Mouse (Mus musculus) kidney, embryonic 14.5 days (tissue): ENCODE data around the gene Nme6. TPM values are rescaled to one million over a fixed set of nuclear protein-coding genes. Genes with fewer than 3 reads are reported as not detected.
"Not testable (repeated sequence)": the region's sequence is repeated elsewhere in the genome, so short reads cannot be mapped to it uniquely, and the experiment has no call there.

Source experiments
- ATAC-seq: fragments of 200-750 bp; cut with Nextera tagmentation; 2 replicates; pipeline ENCODE4 v1.8.0; 2017; ENCODE audit warnings: moderate number of reproducible peaks, mild to moderate bottlenecking, moderate TSS enrichment, moderate library complexity; ENCODE audit not compliant: low FRiP score, low TSS enrichment
- H3K27ac ChIP-seq: fragments of 300-500 bp; sonication (generic); 2 replicates; pipeline ENCODE4 v1.5.1; 2014; ENCODE audit warnings: low read depth, mild to moderate bottlenecking, low read length, moderate library complexity, mixed read lengths
- H3K27me3 ChIP-seq: fragments of 300-500 bp; sonication (generic); 2 replicates; pipeline ENCODE4 v1.6.1; 2014; ENCODE audit warnings: mild to moderate bottlenecking, low read length; ENCODE audit not compliant: control insufficient read depth, insufficient read depth
- H3K36me3 ChIP-seq: fragments of 300-500 bp; sonication (generic); 2 replicates; pipeline ENCODE4 v1.6.1; 2014; ENCODE audit warnings: low read length, mixed read lengths; ENCODE audit not compliant: control insufficient read depth, insufficient read depth
- H3K4me1 ChIP-seq: fragments of 300-500 bp; sonication (generic); 2 replicates; pipeline ENCODE4 v1.6.1; 2014; ENCODE audit warnings: low read length, mixed read lengths; ENCODE audit not compliant: control insufficient read depth, insufficient read depth
- H3K4me2 ChIP-seq: fragments of 300-500 bp; sonication (generic); replicated peaks from 2 replicates; pipeline ENCODE4 v1.6.1; 2014; ENCODE audit warnings: low read depth, mild to moderate bottlenecking, low read length
- H3K4me3 ChIP-seq: fragments of 300-500 bp; sonication (generic); 2 replicates; pipeline ENCODE4 v1.5.1; 2014; ENCODE audit warnings: mild to moderate bottlenecking, low read length
- H3K9ac ChIP-seq: fragments of 300-500 bp; sonication (generic); 2 replicates; pipeline ENCODE4 v1.6.1; 2014; ENCODE audit warnings: low read depth, mild to moderate bottlenecking, low read length, moderate library complexity
- H3K9me3 ChIP-seq: fragments of 300-500 bp; sonication (generic); 2 replicates; pipeline ENCODE4 v1.6.1; 2016; ENCODE audit warnings: low read length; ENCODE audit not compliant: control insufficient read depth
- WGBS: fragments of 180-500 bp; shearing (Covaris S2); extraction: QIAGEN DNeasy Blood & Tissue Kit; methylation state at CpG from one replicate; pipeline ENCODE4 v1.1.7; 2014; 5-methylcytosine and 5-hydroxymethylcytosine counted together
- polyA plus RNA-seq: library from polyadenylated mRNA; unstranded; fragments of >200 nt; fragmentation: Nextera tagmentation; extraction: Ambion mirVana; gene quantifications from 2 replicates; pipeline ENCODE4 v1.2.1, GENCODE M21; 2014

The Nme6 gene
- 88.6 and 102 TPM in 2 replicates for polyA plus RNA-seq

DNA sequence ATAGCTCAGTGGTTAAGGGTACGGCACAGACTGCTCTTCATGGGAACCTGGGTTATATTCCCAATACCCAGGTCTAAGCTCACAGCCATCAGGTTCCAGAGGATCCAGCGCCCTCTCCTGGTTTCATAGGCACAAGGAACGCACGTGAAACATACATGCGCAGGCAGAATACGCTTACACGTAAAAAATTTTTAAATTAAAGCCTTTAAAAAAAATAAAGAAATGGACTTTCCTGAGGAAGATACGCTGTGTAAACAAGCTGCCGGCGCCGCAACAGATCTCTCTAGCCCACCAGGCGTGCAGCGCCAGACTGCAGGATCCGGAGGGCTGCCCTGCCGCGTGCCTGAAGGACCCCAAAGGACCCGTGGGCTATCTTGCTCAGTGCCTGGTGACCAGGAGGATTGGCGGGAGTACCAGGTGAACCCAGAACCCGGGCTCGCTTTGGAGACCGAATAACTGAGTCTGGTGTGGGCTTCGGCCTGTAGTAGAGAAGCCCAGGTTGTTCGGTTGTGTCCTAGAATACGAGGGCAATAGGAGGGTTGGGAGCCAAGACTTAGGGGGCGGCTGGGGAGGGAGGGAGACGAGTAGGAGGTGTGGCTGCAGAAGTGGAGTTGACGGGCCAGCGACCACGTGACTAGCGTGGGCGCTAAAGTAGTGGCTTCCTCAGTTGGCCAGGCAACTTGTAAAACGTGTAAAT, at the start of gene Nme6:
Gene Nme6, plus strand, starts transcription at position 359 of the 697 bp plus-strand sequence.
- H3K9me3 ChIP-seq, result no peaks in the 10 kb centered on the region
- H3K9ac ChIP-seq, result peak within 1 kb of the TSS; percentile 67
- WGBS, result under 1% methylated on average over 32 of the region's 32 CpGs
- H3K27ac ChIP-seq, result peak within 1 kb of the TSS; percentile 68; the same call in 1 of the 2 replicates
- H3K27me3 ChIP-seq, result no peaks in the 10 kb centered on the region
- peaks cover 21% of the 10 kb centered on the region; the same call in 1 of the 2 replicates for H3K36me3 ChIP-seq
- no peaks in the 10 kb centered on the region for H3K4me1 ChIP-seq
- peak within 1 kb of the TSS; percentile 74 for H3K4me2 ChIP-seq
- peak; percentile 97 for ATAC-seq
- peak within 1 kb of the TSS; percentile 69 for H3K4me3 ChIP-seq

DNA sequence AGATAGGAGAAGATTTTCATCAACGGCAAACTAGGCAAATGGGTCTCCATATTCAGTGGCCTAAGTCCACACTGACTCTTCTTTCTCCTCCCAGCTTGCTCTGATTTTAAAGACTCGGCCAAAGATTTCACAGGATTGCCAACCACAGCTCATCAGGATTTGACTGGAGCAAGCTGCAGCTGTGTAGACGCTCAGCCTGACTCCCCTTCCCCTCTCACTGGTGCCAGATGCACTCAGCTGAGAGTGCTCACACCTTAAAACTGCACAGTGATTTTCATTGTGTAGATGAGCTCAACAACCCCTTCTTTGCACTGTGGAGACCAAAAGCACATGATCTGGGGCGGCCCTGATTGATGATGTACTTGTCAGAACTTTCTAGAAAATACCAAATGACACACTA, 42.0 kb upstream of the Nme6 start, which contains the start of gene Fbxw27:
Gene Fbxw27, minus strand, starts transcription at position 101 of the 400 bp plus-strand sequence.
- not testable (repeated sequence) for H3K36me3 ChIP-seq, H3K27ac ChIP-seq, H3K9me3 ChIP-seq, H3K4me1 ChIP-seq, H3K4me2 ChIP-seq, H3K27me3 ChIP-seq, H3K9ac ChIP-seq, H3K4me3 ChIP-seq, ATAC-seq
- WGBS, result 80% methylated on average over 4 of the region's 4 CpGs

DNA sequence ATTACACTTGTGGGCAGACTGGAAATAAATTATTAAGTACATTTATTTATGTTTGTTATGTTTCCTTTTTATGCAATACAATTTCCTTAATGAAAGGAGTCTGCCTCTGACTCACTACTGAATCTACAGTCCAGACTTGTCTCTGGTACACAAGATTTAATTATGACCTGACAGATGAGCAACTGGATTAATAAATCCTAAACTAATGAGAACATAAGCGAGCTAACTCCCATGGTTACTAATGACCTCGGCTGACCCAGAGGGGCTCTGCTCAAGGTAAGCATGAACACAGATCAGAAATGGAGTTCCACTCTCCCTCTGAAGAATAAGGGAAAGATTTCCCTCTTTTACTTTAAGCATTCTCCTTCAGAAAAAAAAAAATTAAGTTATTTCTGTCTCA, 37.3 kb upstream of the Nme6 start:
- no peak overlapping the region for H3K4me3 ChIP-seq
- no peak overlapping the region for H3K9ac ChIP-seq
- no peaks in the 10 kb centered on the region for H3K27me3 ChIP-seq
- H3K4me2 ChIP-seq, result no peak overlapping the region
- no peak for ATAC-seq
- H3K4me1 ChIP-seq, result no peaks in the 10 kb centered on the region
- no peak overlapping the region for H3K27ac ChIP-seq
- H3K9me3 ChIP-seq, result no peaks in the 10 kb centered on the region
- 54% methylated on average over 2 of the region's 2 CpGs for WGBS
- H3K36me3 ChIP-seq, result no peaks in the 10 kb centered on the region

DNA sequence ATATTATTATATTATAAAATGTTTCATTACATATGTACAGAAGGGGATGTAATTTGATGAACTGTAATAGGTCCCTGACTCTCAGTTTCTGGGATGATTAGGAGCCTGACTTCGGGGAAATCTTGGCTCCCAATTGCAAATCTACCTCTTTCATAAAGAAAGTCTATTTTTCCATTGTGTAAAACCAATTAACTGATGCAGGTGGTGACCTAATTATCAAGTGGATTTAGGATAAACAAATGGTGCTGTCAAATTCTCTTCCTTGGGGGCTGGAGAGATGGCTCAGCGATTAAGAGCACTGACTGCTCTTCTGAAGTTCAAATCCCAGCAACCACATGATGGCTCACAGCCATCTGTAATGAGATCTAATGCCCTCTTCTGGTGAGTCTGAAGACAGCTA, 36.7 kb upstream of the Nme6 start:
- H3K4me2 ChIP-seq, result no peak overlapping the region
- no peak overlapping the region for H3K9ac ChIP-seq
- 74% methylated on average over 2 of the region's 2 CpGs for WGBS
- no peak overlapping the region for H3K27ac ChIP-seq
- ATAC-seq, result no peak
- H3K9me3 ChIP-seq, result no peaks in the 10 kb centered on the region
- H3K4me3 ChIP-seq, result no peak overlapping the region
- H3K4me1 ChIP-seq, result no peaks in the 10 kb centered on the region
- H3K36me3 ChIP-seq, result no peaks in the 10 kb centered on the region
- H3K27me3 ChIP-seq, result no peaks in the 10 kb centered on the region

DNA sequence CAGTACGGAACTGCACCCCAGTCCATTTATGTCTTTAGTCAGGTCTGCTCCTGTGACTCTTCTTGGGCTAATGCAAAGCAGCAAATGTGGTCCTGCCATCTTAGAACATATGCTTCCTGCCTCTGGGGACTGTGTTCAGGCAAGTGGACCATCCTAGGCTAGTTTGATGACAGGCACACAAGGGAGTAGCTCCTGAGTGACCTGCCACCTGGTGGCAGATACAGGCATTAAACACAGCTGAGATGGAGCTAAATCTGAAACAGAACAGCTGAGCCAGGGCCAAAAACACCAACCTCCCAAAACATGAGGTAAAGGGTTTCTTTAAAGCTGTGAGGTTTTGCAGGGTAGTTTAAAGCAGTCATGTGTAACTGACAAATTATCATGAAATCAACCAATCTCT, 34.5 kb upstream of the Nme6 start:
- no peak for ATAC-seq
- H3K9ac ChIP-seq, result no peak overlapping the region
- no peak overlapping the region for H3K4me2 ChIP-seq
- H3K27ac ChIP-seq, result no peak overlapping the region
- H3K9me3 ChIP-seq, result no peaks in the 10 kb centered on the region
- WGBS, result 92% methylated on average over 1 of the region's 1 CpGs
- H3K36me3 ChIP-seq, result no peaks in the 10 kb centered on the region
- no peaks in the 10 kb centered on the region for H3K27me3 ChIP-seq
- no peak overlapping the region for H3K4me3 ChIP-seq
- no peaks in the 10 kb centered on the region for H3K4me1 ChIP-seq

DNA sequence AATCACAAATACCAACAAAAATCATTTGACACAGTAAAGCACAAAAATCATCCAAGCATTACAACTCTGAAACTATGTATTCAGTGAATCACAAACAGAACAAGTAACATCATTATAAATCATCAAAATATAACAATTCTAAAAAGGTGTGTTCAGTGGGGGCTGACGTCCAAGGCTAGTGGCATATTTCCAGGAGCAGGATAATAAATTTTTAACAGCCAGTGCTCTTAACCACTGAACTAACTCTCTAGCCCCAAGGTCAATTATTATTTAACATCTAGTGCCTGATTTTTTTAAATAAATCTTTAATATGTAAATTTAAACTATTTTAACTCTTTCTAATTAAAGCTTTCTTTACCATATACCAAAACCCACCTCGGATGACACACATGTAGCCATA, 27.0 kb upstream of the Nme6 start:
- 62% methylated on average over 2 of the region's 2 CpGs for WGBS
- not testable (repeated sequence) for H3K27me3 ChIP-seq, H3K36me3 ChIP-seq, H3K9me3 ChIP-seq, H3K4me2 ChIP-seq, ATAC-seq, H3K9ac ChIP-seq, H3K27ac ChIP-seq, H3K4me3 ChIP-seq
- H3K4me1 ChIP-seq, result peaks cover 12% of the 10 kb centered on the region

DNA sequence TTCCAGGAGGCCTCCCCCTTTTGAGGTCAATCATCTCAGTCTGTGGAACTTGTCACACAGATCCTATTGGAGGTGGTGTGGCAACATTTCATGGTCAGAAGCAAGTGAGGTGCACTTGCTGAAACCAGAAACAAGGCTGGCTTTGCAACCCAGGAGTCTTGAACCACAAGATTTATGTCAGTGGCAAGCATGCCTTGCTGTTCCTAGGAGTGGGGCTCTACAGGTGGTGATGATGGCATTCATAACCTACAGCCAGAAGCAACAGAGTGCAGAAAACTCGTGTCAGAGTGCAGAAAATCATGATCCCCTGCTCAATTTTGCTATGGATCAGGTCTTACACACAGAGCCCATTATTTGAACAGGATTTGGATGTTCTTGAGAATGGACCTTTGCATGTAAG, 26.3 kb upstream of the Nme6 start:
- H3K9me3 ChIP-seq, result no peaks in the 10 kb centered on the region
- peak overlapping the region; percentile 30 for H3K27ac ChIP-seq
- H3K36me3 ChIP-seq, result no peaks in the 10 kb centered on the region
- H3K9ac ChIP-seq, result no peak overlapping the region
- H3K4me3 ChIP-seq, result no peak overlapping the region
- peaks cover 12% of the 10 kb centered on the region for H3K4me1 ChIP-seq
- 28% methylated on average over 1 of the region's 1 CpGs for WGBS
- no peaks in the 10 kb centered on the region for H3K27me3 ChIP-seq
- no peak overlapping the region for H3K4me2 ChIP-seq
- ATAC-seq, result peak; percentile 50

DNA sequence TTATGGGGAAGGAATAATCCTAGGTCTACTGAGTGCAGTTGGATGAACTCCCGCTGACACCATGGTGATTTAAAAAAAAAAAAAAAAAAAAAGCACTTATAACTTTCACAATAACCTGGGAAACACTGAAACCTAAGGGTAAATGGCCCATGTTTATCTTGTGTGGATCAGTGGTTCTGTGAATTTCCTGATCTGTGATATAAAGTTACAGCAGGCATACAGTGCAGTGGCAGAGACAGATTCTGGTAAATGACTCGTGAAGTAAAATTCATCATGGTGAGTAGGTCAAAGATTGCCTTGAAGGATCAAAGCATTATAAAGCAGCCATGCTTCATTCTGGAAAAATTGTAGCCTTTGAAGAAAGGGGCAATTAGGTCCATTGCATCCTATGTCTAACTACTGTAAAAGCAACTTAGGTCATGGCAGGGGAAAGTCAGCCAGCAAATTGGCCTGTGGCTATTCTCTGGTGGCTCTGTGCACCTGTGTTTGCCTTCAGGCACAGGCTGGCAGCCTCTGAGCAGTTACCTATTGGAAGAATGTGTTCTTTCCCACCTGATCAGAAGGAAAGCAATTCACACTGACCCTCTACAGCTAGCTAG, 25.8 kb upstream of the Nme6 start:
- Histone ChIP-seq H3K27ac (peak overlapping the region; percentile 73; the same call in 1 of the 2 replicates), H3K9ac (no peak overlapping the region), H3K4me1 (peaks cover 12% of the 10 kb centered on the region), H3K4me3 (no peak overlapping the region), H3K36me3 (no peaks in the 10 kb centered on the region), H3K27me3 (no peaks in the 10 kb centered on the region), H3K4me2 (no peak overlapping the region), H3K9me3 (no peaks in the 10 kb centered on the region)
- ATAC-seq, result peak; percentile 81
- 29% methylated on average over 2 of the region's 2 CpGs for WGBS

DNA sequence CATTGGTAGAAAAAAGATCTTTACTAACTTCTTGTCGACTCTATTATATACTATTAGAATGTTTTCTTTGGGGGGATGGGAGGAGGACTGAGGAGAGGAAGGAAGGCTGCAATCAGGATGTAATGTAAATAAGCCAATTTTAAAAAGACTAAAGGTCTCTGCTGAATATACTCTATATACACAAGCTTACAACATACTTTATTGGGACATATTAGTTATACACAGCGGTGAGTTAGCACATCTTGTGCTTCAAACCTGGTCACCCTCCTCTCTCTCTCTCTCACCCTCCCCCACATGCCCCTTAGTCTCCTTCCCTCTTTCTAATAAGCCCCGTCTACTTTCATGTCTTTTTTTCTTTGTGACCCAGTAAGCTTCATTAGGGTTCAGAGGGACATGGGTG, 24.7 kb upstream of the Nme6 start:
- ATAC-seq, result peak; percentile 9; the same call in 1 of the 2 replicates
- H3K4me1 ChIP-seq, result peaks cover 15% of the 10 kb centered on the region
- H3K27me3 ChIP-seq, result no peaks in the 10 kb centered on the region
- no peak overlapping the region for H3K4me3 ChIP-seq
- no peaks in the 10 kb centered on the region for H3K9me3 ChIP-seq
- H3K9ac ChIP-seq, result no peak overlapping the region
- H3K4me2 ChIP-seq, result peak overlapping the region; percentile 10; the same call in 1 of the 2 replicates
- 4% methylated on average over 3 of the region's 3 CpGs for WGBS
- H3K27ac ChIP-seq, result peak overlapping the region; percentile 73
- H3K36me3 ChIP-seq, result no peaks in the 10 kb centered on the region
